Mouse (Mus musculus): ENCODE data around the gene Commd1.

The Commd1 gene

GRCm38 (mm10) chr11:22859301-22859632, 122.9 kb downstream of the Commd1 start:
- DNase-seq (ENCODE audit: low spot score) = no peak

DNA sequence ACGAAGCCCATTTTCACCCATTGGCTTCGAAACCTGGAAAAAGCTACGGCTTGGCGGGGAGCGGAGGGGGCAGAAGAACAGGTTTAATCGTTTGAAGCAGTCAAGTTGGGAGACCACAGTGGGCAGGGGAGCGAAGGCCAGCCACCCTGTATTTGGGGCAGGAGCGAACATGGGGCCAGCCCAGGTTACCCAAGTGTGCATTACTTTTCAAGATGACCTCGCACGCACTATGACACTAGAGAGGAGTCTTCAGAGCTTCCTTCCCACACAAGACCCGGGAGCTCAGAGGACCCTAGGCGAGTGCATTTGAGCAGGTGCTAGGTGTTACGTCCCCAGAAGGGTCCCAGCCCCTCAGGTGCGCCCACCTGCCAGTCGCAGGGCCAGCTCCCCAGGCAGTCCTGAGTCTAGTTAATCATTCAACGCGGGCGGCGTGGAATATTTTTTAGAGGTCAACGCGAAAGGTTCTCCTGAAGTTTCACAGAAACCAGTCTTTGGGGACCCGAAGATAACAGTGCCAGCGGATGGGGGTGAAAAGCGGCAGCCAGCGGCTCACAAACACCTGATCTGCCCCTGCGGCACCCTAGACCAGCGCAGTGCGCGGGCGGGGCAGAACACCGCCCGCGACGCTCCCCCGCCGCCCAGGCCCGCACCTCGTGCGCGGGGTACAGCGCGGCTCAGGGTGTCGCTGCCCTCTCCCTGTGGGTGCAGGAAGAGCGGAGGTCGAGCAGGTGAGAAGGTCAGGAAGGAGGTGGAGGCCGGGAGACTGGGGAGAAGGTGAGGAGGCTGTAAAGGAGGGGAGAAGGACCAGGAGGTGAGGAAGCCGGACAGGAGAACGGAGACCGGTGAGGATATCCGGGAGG, 123.5 kb downstream of the Commd1 start:
- no peak for DNase-seq (ENCODE audit: low spot score)

GRCm38 (mm10) chr11:22857705-22858440, 124.3 kb downstream of the Commd1 start:
- no peak for DNase-seq (ENCODE audit: low spot score)

DNA sequence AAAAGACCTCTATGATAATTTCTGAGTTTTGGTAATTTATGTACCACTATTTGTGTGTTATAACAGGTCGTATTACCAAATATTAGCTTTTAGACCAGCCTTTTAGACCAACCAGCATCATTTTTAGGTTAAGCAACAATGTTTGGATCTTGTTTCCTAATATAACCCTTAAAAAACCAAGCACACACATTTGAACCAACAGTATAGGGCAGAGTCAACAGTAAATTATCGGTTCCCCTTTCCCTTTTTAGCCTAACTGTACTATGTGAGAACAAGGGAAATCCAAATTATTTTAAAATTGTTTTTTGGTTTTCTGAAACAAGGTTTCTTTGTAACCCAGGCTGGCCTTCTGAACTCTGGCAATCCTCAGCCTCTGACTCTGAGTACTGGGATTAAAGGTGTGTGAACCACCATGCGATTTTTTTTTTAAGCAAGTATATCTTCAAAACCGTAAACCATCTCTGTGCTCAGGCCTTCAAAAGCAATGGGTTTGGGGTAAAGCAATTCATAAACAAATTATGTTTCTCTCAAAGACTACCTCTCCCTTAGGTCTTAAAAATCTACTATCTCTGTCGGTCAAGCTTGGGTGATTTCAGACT, 125.0 kb downstream of the Commd1 start:
- no peak for DNase-seq (ENCODE audit: low spot score)

- DNase-seq (ENCODE audit: low spot score) = no peak
Observed at GRCm38 (mm10) chr11:22856371-22856965, 125.7 kb downstream of the Commd1 start.

DNA sequence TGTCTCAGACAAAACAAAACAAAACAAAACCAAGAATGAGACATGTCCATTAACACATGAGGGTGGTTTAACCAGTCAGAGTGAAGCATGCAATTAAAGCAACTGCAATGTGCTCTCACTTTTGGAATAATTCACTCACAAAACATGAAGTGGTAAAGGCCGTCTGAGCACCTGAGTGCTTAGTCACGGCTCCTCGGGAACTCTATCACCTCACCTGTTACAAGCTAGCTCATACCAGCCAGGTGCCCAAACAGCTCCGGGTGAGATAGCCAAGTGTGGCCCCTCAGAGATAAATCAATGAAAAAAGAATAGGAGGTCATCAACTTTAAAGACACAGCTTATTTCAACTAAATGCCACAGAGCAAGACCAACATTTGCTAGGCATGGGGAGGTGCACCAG, 127.6 kb downstream of the Commd1 start:
- DNase-seq (ENCODE audit: low spot score) = no peak

DNA sequence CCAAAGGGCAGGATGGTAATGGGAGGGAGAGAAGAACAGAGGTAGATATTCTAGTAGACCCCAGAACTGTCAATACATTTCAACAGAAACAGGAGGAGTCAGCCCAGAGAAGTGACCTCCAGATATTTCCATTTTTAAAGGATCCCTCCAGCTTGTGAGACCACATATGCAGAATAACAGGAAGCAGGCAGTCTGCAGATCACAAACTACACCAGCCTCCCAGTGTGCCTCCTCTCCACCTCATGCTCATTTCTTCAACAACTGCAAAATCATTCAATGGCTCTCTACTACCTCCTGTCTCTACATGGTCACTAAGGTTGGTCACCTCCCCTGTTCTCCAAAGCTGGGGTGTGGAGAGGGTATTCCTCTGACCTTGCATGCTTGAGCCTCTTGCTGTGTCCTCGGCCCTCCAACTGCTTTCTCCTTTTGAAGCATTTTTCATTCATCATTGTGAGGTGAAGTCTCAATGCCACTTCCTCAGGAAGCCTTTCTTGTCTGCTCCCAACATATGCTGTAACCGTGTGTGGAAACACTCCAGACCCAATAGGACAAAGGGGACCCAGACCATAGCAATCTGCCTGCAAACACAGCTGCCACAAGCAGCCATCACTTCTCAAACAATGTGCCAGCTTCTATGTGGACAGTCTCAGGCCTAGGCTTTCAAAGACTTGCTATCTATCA, 128.6 kb downstream of the Commd1 start:
- no peak for DNase-seq (ENCODE audit: low spot score)

GRCm38 (mm10) chr11:22852510-22852909, 129.7 kb downstream of the Commd1 start:
- no peak for DNase-seq (ENCODE audit: low spot score)

GRCm38 (mm10) chr11:22851416-22851815, 130.8 kb downstream of the Commd1 start:
- DNase-seq (ENCODE audit: low spot score) = no peak

- no peak for DNase-seq (ENCODE audit: low spot score)
Observed at GRCm38 (mm10) chr11:22850077-22850476, 132.1 kb downstream of the Commd1 start.

- no peak for DNase-seq (ENCODE audit: low spot score)
Observed at GRCm38 (mm10) chr11:22848649-22849195, 133.5 kb downstream of the Commd1 start.

- no peak for DNase-seq (ENCODE audit: low spot score)
Observed at GRCm38 (mm10) chr11:22847732-22848648, 134.2 kb downstream of the Commd1 start.

GRCm38 (mm10) chr11:22846960-22847731, 135.0 kb downstream of the Commd1 start:
- DNase-seq (ENCODE audit: low spot score) = no peak
